Mouse (Mus musculus) right cerebral cortex, postnatal 4 days (tissue): ENCODE data around the gene Fgf2.

Experiments
- DNase-seq: peaks from one replicate; pipeline ENCODE4 v3.0.0-alpha.2; 2022

The Fgf2 gene

DNA sequence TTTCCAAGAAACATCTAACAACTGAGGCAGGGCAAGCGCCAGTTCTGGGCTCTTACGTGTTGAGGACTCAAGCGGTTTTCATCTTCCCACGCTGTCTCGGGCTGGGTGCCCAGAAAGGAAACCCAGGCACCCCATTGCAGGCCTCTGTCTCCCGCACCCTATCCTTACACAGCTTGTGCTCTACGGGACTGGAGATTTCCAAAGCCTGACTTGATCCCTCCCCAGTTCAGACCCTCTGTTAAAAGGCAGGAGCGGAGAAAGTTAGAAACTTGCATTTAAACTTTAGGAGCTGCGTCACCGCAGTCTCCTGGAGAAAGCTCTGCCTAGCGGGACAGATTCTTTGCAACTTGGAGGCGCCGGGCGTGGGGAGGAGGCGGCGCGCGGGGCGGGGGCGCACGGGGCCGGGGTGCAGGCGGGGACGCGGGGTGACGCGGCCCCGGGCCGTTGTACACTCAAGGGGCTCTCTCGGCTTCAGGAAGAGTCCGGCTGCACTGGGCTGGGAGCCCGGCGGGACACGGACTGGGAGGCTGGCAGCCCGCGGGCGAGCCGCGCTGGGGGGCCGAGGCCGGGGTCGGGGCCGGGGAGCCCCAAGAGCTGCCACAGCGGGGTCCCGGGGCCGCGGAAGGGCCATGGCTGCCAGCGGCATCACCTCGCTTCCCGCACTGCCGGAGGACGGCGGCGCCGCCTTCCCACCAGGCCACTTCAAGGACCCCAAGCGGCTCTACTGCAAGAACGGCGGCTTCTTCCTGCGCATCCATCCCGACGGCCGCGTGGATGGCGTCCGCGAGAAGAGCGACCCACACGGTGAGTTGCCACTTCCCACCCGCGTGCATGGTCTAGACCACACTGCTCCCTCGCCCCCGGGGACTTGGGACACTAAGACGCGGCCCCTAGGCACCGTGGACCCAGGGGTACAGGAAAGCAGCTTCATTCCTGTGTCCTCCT, at the start of gene Fgf2:
TSS of gene Fgf2 (plus strand) at position 126 of the 945 bp plus-strand sequence.
- DNase-seq: peak; percentile 25

DNA sequence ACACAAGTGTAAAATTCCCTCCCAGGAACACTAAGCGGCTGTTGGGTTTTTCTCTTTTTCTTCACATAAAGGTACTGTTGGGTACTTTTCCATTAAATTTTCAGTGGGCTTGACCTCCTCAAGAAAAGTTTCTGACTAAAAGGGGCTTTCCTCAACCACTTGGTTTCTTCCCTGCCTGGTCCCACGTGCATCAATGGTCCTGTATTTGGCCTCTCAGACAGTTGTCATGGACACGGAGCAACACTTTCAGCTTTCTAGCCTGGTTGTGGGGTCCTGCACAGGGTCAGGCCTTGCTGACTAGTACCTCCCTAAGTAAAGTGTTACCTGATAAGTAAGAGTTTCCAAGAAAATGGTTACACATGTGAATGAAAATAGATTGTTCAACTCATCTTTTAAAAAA, 48.7 kb upstream of the Fgf2 start:
- no peak for DNase-seq

DNA sequence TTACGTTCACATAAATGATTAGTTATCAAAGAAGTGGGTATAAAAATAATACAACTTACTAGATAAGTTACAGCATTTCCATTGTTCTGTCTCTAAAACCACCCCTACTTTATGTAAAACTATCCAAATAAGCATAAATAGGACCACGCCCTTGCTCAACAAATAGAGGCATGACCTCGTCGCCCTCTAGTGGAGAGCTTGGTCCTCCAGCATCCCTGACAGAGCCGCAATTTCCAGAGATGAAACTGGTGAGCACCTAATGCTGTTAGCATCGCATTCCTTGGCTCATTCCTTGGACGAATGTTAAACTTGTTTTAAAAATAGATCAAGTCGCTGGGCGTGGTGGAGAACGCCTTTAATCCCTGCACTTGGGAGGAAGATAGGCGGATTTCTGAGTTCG, 45.5 kb upstream of the Fgf2 start:
- no peak for DNase-seq

DNA sequence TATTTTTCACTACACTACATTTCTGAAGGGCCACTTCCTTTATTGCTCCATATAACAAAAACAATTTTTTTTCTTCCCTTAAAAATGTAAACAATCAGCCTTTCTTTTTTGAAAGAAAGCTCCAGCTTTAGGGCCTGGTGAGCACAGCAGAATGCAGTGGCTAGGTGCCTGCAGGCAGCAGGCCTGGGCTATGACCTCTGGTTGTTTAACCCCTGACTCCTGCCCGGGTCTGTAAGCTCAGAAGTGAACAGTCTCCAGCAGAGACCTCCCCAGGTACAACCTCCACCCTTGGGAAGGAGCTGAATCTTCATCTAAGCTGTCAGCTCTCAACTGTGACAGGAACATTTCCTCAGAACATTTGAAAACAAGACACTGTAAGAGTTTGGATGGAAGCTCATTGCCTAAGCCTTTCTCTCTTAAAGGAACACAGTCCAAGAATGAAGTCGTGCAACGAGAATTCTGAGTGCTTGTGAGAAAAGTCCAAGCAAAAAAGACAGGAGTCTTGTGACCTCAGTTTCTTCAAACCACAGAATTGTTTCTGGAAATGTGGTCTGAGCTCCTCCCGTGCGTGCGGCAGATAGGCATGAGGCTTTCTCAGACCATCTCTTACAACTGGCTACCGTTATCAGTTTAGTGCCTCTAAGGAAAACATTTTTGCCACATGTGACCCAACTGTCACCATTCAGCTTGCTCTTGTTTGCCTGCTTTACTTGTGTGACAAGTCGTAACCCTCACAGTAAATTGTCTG, 44.6 kb upstream of the Fgf2 start:
- no peak for DNase-seq

DNA sequence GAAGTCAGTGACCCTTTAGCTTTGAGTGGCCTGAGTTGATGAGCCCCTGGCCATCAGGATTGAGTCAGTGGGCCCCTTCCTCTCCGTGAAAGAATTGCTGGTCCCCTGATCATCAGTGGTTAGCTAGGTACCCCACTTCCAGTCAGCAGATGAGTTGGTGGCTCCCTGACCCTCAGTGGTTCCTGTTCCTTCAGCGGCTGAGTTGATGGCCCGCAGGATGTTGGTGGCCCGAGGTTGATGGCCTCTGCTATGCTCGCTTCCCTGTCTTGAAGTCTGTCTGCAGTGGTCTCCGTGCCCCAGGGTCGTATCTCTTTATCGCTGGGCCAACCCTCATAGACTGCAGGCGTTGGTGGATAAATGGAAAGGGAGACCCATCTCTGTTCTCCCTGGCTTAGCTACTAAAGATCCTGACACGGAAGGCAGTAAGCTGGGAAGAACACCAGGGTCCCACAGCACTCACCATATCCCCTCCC, 36.2 kb upstream of the Fgf2 start:
- no peak for DNase-seq

DNA sequence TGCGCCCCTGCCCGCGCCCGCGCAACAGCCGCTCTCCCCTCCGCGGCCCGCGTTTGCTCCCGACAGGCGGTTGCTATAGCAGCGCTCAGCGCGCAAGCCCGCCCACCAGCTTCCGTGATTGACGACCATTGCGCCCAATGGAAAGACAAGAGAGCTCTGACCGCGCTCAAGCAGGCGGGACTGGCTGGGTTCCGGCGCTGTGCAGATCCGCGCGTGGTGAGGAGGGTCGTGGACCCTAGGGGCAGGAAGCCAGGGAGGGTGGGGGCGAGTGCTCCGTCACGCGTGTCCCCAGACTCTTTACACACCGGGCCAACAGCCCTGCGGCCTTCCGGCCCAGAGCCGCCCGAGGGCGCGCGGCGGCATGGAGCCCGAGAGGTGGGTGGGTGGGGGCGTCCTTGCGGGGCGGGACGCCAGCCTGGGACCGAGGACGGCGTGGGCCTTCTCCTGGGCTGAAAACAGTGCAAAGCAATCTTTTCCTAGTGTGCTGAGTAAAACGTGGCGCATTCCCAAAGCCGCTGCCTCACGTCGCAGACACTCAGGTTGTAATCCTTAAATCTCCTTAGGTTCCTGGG, 35.7 kb upstream of the Fgf2 start, which contains the start of the genes Bbs12 and Cetn4:
TSS of gene Bbs12 (plus strand) at position 185 of the 572 bp plus-strand sequence.
TSS of gene Cetn4 (minus strand) at position 339 of the 572 bp plus-strand sequence.
- peak; percentile 99 for DNase-seq

DNA sequence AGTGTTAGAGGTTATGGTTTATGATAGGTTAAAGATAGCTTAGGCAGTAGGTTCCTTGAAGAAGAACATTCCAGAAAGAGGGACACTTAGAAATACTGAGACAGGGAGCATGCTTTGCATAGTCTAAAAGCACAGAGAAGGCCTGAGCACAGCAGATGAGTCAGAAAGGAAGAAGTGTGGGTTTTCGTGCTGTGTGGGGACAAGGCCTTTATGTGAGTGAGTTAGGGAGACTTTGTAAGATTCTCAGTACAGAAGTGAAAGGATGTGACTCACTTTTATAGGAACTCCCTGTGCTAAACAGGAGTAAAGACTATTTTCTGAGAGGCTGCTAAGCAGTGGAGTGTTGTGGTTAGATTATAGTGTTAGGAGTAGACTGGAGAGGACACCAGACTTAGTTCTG, 34.8 kb upstream of the Fgf2 start:
- DNase-seq: no peak

DNA sequence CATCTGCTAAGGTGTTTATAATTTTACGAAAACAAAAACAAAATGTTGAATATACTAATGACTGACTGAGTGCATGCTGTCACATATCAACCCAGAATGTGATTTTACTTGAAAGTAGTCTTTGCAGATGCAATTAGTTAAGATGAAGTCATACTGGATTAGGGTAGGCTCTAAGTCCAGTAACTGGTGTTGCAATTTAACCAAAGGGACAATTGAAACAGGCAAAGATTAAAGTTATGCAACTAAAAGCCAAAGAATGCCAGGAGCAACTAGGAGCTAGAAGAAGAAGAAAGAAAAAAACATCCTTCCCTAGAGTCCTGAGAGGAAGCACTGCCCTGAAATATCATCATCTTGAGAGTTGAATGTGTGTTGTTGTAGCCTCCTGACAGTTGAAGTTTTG, 31.9 kb upstream of the Fgf2 start:
- DNase-seq: no peak

DNA sequence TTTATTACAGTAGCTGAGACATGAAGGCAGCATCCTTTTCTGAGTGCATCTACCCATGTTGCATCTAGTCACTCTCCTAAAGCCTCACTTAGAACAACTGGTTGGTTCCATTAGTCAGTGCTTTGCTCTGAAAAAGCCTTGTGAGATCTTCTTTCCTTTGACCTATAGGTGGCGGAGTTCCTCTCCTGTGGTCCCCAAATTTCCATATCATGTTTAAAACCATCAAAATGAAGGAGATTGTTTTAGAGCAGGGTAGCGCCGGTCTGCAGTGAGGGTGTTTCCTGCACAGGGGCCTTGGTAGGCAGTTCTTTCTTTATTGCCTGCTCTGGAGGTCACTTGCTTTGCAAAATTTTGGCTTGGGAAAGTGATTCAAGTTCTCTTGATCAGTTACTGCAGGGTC, 23.8 kb upstream of the Fgf2 start:
- no peak for DNase-seq

DNA sequence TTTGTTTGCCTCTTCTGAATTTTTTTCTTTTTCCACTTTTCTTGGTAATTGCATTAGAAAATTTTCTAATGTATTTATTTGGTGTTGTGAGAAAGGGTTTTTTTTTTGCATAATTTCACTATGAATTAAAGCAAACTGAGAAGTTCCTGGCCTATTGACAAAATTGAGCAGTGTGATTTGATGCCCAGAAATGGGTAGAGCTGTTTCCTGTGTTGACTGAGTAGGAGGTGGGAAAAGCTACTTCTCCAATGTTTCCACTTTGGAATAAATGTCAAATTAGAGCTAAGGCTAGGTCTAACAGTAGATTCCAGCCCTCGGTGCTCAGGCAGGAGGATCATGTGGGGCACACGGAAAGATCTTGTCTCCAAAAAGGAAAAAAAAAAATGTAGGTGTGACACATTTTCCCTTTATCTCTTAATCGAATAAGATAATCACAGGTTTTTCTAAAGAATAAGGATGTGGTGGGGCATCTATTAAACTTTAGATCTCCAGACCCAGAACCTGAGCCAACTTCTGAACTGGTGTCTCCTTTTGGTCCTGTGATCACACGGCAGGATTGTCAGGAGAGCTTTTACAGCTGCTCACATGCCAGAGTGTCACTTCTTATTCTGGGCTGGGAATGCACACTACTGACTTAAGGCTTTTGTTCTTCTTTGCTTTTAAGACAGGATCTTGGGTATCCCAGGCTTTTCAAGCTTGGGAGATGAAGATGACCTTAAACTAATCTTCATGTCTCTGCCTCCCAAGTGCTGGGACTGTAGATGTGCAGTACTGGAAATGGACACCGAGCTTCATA, 22.6 kb upstream of the Fgf2 start:
- no peak for DNase-seq

DNA sequence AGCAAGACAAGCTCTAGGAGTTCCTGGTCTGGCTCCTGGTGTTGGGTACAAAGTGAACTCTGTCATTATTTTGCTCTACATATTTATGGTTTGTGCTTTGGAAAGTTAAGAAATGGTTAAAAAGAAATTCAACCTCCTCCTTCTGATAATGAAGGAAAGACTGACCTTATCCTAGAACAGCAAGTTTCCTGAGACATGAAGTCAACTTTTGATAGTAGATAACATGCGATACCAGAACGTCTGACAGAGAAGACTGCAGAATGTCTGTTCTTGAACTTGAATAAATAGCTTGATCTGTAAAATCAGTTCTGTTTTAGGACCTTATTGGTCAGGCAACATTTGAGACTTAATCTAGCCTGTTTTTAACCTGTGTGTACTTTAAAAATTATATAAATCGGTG, 21.5 kb upstream of the Fgf2 start:
- no peak for DNase-seq

DNA sequence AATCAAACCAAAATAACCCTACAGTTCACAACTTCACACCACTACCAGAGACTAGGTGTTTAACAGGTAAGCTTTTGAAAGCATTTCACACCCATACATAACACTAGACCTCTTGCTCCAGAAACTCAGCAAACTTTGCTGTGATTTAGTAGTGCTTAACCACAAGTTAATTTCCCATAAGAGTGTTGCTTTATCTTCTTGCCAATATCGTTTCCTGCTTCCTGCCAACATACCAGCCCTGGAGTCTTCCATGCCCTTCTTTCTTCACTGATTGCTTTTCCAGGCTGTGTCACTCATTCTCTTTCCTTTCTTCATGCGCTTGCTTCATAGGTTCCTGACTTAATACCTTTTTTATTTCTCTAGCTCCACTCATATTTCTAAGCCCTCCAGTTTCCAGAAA, 19.7 kb upstream of the Fgf2 start:
- DNase-seq: no peak

DNA sequence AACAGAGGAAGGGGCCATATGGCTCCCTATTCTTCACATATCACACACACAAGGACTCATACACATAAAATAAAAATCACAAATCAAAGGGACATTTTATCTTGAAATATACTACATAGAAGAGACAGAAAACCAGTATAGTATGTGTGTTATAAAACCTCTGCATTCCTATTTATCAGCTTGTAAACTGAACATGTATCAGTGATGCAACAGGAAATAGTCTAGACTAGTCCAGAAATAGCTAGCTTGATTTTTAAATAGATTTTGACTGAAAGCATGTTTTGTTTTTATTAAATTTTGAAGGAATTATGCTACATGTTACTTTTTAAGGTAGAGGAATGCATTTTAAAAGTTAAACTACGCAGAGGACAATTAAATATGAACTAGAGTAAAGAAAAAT, 18.2 kb upstream of the Fgf2 start:
- DNase-seq: no peak

DNA sequence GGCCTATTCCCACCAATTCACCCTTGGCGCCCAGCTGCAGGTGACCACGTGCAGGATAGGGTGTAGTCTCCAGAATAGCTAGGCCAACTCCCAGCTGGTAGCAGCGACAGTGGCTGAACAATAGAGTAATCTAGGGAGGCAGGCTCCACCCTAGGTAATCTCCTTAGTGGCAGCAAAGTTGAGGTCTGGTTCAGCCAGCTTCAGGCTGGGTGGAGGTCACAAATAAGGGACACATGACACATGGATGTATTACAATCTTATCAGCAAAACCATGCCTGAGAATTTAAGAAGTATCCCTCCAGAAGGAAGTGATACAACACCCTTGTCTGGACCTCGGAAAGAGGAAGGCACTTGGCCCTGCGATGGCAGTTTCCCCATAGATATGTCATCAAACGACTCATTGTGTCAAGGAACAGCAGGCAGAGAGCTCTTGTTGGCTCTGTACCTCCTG, 16.1 kb upstream of the Fgf2 start:
- DNase-seq: no peak

DNA sequence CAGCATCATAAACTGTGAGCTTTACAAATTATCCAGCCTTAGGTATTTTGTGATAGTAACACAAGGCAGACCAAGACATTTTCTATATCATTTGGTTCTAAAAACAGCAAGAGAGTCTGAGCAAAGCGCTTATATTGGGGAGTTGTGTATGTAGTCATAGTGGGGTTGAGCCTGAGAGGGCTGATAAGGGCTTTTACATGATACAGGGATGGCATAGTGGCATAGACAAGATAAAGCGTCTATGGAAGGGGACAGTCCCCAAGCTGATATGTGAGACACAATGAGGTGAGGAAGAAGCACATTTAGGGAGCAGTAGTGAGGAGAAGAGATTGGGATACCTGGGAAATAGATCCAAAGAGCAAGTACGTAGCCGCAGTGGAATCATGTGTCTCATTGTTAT, 14.1 kb upstream of the Fgf2 start:
- DNase-seq: no peak

DNA sequence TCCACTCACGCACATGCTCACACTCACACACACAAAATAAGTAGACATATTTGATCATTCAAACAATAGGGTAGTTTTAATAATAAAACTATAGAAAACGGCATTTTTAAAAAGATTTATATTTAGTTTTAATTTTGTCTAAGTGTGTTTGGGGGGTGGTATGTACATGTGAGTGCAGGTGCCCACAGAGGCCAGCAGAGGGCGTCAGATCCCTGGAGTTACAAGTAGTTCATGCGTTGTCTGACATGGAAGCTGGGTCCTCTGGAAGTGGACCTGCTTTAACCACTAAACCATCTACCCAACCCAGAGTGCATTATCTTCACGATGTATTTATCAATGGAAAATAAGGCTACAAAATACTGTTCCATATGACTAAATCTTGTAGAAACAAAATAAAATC, 7.0 kb upstream of the Fgf2 start:
- peak; percentile 13 for DNase-seq

DNA sequence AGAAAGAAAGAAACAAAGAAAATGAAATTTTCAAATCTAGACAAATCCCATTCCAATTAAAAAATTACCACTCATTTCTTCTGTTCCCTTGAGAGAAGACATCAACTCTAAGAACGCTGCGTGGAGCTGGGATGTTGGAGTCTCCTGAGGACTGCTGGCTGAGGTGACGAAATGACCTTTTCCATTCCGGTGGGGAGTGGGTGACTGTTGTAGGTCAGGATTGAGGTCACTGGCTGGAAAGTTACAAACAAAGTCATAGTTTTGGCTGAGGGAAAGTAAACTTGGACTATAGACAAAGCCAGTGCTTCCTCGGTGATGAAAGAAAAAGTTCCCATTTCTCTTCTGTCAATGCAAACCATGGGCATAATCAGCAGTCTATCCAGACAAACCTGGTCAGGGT, 5.3 kb upstream of the Fgf2 start:
- DNase-seq: no peak

DNA sequence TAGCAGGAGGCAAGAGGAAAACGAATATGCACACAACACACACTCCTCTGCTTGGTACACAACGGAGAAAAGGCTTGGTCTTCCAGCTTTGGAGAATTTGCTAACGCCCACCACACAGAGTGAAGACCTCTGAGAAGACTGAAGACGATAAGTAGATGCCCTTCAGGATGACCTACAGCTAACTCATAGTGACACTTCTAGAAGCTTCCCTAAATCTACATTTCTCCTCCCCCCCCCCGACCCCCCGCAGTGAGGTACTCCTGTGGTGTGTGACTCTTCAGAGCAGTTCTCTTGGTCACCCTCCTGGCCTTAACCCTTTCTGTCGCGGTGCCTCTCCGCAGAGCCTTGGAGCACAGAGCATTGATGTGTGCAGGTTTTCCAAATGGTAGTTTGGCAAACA, 475 bp upstream of the Fgf2 start:
- no peak for DNase-seq

DNA sequence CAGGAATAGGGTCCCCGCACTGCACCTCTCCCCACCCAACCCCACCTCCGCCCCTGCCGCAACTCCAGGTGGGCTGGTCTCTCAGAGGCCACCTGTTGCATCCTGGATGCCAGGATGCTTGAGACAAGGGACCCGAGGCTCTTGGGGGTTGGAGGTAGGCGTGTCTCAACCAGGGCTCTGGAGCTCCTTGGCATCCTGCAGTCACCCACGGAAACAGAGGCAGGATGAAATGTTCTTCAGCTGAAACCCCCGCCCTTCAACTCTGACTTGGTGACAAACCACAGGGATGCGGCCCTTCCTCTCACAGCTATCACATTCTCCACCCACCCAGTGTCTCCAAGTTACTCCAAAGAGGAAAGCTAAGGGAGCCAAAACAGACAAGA, 1.0 kb downstream of the Fgf2 start:
- DNase-seq: no peak

DNA sequence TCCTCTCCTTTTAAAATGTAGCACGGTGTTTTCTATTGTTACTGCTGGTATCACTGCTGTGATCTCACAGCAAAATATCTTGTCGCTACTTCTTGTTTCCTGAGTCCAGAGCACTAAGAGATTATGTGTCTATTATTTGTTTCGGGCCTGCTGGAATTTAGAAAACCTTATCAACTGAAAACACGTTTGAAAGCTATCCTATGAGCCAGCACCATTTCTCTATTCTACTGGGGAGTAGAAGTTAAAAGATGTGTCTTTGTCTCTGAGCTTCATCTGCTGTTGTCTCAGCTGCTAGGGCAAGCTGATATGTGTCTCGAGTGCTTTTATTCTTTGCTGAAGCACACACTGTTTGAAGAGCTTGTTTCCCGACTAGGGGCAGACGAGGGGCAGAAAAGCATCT, 2.2 kb downstream of the Fgf2 start:
- no peak for DNase-seq

DNA sequence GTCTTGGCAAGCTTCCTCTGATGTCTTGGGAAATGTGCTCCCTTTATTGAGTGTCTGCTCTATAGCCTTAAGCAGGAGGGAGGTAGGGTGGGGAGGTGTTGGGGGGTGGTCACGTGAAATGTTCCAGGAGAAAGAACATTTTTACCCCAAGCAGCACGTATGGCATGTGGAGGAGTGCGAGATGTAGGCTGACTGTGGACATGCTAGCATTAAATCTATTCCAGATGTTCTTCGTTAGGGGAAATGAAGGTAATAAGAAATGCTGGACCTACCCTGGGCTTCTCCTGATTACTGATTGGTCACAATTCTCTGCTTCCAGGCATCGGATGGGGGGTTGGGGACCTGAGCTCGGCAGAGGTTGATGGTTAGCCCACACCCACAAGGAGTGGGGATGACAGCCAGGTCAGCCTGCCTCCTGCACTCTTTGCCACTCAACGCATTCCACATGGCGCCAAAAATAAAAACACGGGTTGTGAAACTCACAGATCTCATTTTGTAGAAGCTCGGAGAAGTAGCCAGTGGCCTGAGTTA, 5.9 kb downstream of the Fgf2 start:
- DNase-seq: no peak

DNA sequence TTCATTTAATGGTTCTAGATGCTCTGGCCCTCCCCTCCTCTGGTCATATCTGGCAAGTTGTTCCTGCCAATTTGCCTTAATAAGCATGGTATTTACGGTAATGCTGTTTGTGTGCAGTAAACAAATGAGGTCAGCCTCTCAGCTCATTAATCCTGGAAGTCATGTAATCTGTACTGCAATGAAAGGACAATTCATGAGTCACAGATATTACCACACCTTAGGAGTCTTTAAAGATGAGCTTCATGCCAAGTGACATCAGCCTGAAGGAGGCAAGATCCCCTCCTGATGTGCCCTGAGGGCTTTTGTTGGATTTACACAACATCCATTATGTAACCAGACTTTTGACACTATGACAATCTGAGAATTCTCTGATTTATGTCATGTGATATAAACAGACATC, 6.6 kb downstream of the Fgf2 start:
- no peak for DNase-seq
